Mouse (Mus musculus) hindbrain, embryonic 14.5 days (tissue): Measurements from ENCODE around the gene Lgals1. TPM values are rescaled to one million over a fixed set of nuclear protein-coding genes. Genes with fewer than 3 reads are reported as not detected.

Experiments used
- ATAC-seq: fragments of 200-750 bp; cut with Nextera tagmentation; 2 replicates; pipeline ENCODE4 v1.8.0; 2017; ENCODE audit warnings: moderate number of reproducible peaks, mild to moderate bottlenecking, moderate TSS enrichment, moderate library complexity; ENCODE audit not compliant: low FRiP score
- DNase-seq: peaks from one replicate; pipeline ENCODE4 v3.0.0-alpha.2; 2015; ENCODE audit warnings: low spot score
- H3K27ac ChIP-seq: fragments of 300-500 bp; sonication (generic); 2 replicates; pipeline ENCODE4 v1.5.1; 2014; ENCODE audit warnings: mild to moderate bottlenecking, moderate library complexity
- H3K27me3 ChIP-seq: fragments of 300-500 bp; sonication (generic); 2 replicates; pipeline ENCODE4 v1.6.1; 2014; ENCODE audit warnings: mild to moderate bottlenecking, low read length, mixed read lengths; ENCODE audit not compliant: control insufficient read depth, insufficient read depth
- H3K36me3 ChIP-seq: fragments of 300-500 bp; sonication (generic); replicated peaks from 2 replicates; pipeline ENCODE4 v1.6.1; 2014; ENCODE audit not compliant: control insufficient read depth, insufficient read depth
- H3K4me1 ChIP-seq: fragments of 300-500 bp; sonication (generic); replicated peaks from 2 replicates; pipeline ENCODE4 v1.6.1; 2014; ENCODE audit warnings: antibody characterized with exemption, low read length, mixed read lengths; ENCODE audit not compliant: control insufficient read depth, insufficient read depth
- H3K4me2 ChIP-seq: fragments of 300-500 bp; sonication (generic); replicated peaks from 2 replicates; pipeline ENCODE4 v1.6.1; 2014; ENCODE audit warnings: mild to moderate bottlenecking, moderate library complexity
- H3K4me3 ChIP-seq: fragments of 300-500 bp; sonication (generic); replicated peaks from 2 replicates; pipeline ENCODE4 v1.5.1; 2014; ENCODE audit warnings: mild to moderate bottlenecking, low read length
- H3K9ac ChIP-seq: fragments of 300-500 bp; sonication (generic); 2 replicates; pipeline ENCODE4 v1.6.1; 2014
- H3K9me3 ChIP-seq: fragments of 300-500 bp; sonication (generic); 2 replicates; pipeline ENCODE4 v1.6.1; 2016; ENCODE audit warnings: low read length; ENCODE audit not compliant: control insufficient read depth
- WGBS: fragments of 180-500 bp; shearing (Covaris S2); extraction: QIAGEN DNeasy Blood & Tissue Kit; methylation state at CpG from one replicate; pipeline ENCODE4 v1.1.7; 2014; 5-methylcytosine and 5-hydroxymethylcytosine counted together
- polyA plus RNA-seq: library from polyadenylated mRNA; unstranded; fragments of >200 nt; fragmentation: Nextera tagmentation; extraction: Ambion mirVana; gene quantifications from 2 replicates; pipeline ENCODE4 v1.2.1, GENCODE M21; 2014

Lgals1 gene
- polyA plus RNA-seq, 1 experiment from 2014 or later: 157 TPM

- Histone ChIP-seq H3K9ac (peak overlapping the region; percentile 87), H3K4me1 (peaks cover 28% of the 10 kb centered on the region), H3K4me3 (peak overlapping the region; percentile 86), H3K27me3 (no peaks in the 10 kb centered on the region), H3K36me3 (peaks cover 14% of the 10 kb centered on the region), H3K9me3 (no peaks in the 10 kb centered on the region), H3K4me2 (peak overlapping the region; percentile 93), H3K27ac (peak overlapping the region; percentile 66)
- no peak for DNase-seq
- 29% methylated on average over 12 of the region's 12 CpGs for WGBS
- 0 out of 2 replicates have a peak, but pooled peaks have one; percentile 1 for ATAC-seq
These were observed 10.3 kb upstream of the Lgals1 start for GRCm38 (mm10) chr15:78916052-78916826.

DNA sequence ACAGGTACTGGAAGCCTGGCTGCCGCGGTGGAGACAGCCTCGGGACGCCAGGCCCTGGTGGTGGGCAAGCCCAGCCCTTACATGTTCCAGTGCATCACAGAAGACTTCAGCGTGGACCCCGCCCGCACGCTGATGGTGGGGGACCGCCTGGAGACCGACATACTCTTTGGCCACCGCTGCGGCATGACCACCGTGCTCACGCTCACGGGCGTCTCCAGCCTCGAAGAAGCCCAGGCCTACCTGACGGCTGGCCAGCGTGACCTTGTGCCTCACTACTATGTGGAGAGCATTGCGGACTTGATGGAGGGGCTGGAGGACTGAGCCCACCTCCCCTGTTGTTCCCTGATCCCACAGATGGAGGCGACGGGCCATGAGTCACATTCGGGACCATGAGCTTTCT is 8.4 kb upstream of the Lgals1 start:
- peaks cover 26% of the 10 kb centered on the region for H3K4me1 ChIP-seq
- WGBS: 94% methylated on average over 23 of the region's 23 CpGs
- DNase-seq (no peak), ATAC-seq (no peak)
- no peak overlapping the region for H3K27ac ChIP-seq
- no peak overlapping the region for H3K9ac ChIP-seq
- peaks cover 14% of the 10 kb centered on the region for H3K36me3 ChIP-seq
- no peak overlapping the region for H3K4me2 ChIP-seq
- H3K9me3 ChIP-seq: no peaks in the 10 kb centered on the region
- H3K27me3 ChIP-seq: no peaks in the 10 kb centered on the region
- H3K4me3 ChIP-seq: no peak overlapping the region

DNA sequence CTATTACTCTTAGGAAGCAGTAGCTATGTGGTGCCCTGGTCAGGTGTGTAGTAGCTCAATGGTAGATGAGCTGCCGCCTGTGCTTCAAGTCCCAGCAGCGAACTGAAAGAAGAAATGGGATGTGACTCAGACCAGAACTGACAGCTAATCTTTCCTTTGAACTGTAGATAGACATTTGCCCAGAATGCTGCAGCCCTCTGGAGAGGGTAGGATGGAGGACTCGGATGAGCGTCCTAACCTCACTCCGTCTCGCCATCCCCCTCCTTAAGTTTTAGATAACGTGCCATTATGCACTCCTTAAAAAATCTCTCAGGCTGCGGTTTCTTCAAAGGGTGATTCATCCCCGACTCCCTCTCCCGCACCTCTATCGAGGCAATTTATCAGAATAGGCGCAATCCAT is 6.6 kb upstream of the Lgals1 start:
- 80% methylated on average over 12 of the region's 12 CpGs for WGBS
- Histone ChIP-seq H3K4me1 (peaks cover 20% of the 10 kb centered on the region), H3K36me3 (peaks cover 14% of the 10 kb centered on the region), H3K9ac (no peak overlapping the region), H3K9me3 (no peaks in the 10 kb centered on the region), H3K4me2 (no peak overlapping the region), H3K27me3 (no peaks in the 10 kb centered on the region), H3K27ac (no peak overlapping the region), H3K4me3 (no peak overlapping the region)
- ATAC-seq: no peak
- no peak for DNase-seq

DNA sequence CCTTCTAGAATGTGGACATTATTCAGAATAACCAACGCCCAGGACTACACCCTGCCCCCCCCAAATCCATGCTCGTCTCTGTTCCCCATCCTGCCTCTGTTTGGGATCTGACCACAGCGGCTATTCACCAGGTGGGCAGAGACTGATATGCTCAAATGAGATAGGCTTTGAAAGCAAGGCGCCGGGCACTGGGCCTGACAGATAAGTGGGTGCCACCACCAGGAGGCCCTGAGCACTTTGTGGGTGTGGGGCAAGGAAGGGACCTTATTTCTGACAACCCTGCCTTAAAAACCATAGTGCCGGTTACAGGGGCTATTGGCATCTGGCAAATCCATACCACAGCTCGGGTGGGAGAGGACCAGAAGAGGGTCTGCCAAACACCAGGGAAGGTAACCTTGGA is 3.8 kb upstream of the Lgals1 start:
- 88% methylated on average over 7 of the region's 7 CpGs for WGBS
- peaks cover 14% of the 10 kb centered on the region for H3K36me3 ChIP-seq
- H3K27ac ChIP-seq: no peak overlapping the region
- peaks cover 11% of the 10 kb centered on the region for H3K27me3 ChIP-seq
- no peaks in the 10 kb centered on the region for H3K9me3 ChIP-seq
- H3K4me2 ChIP-seq: no peak overlapping the region
- no peak overlapping the region for H3K9ac ChIP-seq
- ATAC-seq (no peak), DNase-seq (no peak)
- peaks cover 12% of the 10 kb centered on the region for H3K4me1 ChIP-seq
- no peak overlapping the region for H3K4me3 ChIP-seq

GRCm38 (mm10) chr15:78923585-78923984 is 2.9 kb upstream of the Lgals1 start:
- peaks cover 8% of the 10 kb centered on the region; the same call in 1 of the 2 replicates for H3K36me3 ChIP-seq
- H3K27me3 ChIP-seq: peaks cover 15% of the 10 kb centered on the region
- ATAC-seq (no peak), DNase-seq (no peak)
- whole genome bisulfite sequencing: 80% methylated on average over 6 of the region's 6 CpGs
- H3K4me3 ChIP-seq: no peak overlapping the region
- H3K9ac ChIP-seq: no peak overlapping the region
- peaks cover 17% of the 10 kb centered on the region for H3K4me1 ChIP-seq
- H3K4me2 ChIP-seq: no peak overlapping the region
- no peak overlapping the region for H3K27ac ChIP-seq
- H3K9me3 ChIP-seq: no peaks in the 10 kb centered on the region

DNA sequence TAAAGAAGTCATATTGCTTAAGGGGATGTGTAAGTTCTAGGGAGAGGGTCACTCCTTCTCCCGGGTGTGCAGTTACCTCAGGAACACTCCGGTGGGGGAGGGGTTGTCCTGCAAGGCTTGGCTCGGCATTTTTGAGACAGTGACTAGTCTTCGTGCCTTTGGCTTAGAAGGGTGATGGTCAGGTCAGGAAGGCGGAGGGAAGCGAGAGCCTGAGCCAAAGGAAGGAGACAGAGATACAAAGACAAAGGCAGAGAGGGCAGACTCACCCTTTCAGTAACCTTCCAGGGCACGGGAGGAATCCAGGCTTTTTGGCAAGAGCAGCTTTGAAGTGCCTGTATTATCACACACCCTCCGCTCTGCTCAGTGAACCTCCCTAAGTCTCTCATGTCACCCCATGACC is 1.4 kb upstream of the Lgals1 start:
- 35% methylated on average over 8 of the region's 8 CpGs for WGBS
- H3K36me3 ChIP-seq: no peaks in the 10 kb centered on the region
- H3K27ac ChIP-seq: no peak overlapping the region

DNA sequence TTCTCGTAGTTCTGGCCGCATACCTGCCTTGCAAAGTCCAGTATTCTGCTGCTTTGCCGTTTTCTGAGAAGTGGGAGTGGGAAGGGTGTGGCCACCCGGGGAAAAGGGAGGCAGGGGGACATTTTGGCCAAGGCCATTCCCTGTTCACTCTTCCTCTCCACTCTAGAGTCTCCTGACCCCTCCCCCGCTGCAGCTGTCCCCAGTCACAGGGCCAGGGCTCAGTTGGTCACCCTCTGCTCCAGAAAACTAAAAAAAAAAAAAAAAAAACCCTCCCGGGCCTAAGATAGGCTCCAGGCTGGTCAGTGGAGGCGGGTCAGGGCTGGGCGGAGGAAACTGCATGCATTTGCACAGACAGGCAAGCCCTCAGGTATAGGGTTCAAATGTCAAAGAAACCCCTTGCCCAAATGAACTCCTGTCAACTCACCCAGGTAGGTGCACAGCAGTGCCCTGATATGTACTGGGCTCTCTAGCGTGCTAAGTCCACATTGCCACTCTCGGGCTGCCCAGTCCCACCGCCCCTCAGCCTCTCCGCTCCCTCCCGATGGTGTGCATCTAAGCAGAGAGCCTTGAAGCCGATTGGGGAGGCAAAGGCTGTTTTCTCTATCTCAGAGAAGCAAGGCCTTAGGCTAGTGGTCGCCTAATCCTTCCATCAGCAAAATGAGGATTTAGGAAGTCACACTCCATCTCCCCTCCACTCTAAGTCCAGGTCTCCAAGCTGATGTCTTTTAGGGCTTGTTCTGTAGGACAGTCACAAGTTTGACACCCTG is 679 bp downstream of the Lgals1 start:
- H3K4me2 ChIP-seq: peak overlapping the region; percentile 59
- no peaks in the 10 kb centered on the region for H3K36me3 ChIP-seq
- WGBS: 25% methylated on average over 15 of the region's 15 CpGs
- H3K27me3 ChIP-seq: peaks cover 15% of the 10 kb centered on the region
- no peak for DNase-seq
- no peak for ATAC-seq
- 0 out of 2 replicates have a peak overlapping the region, but pooled peaks have one; percentile 38 for H3K27ac ChIP-seq
- H3K4me3 ChIP-seq: peak overlapping the region; percentile 29
- peaks cover 17% of the 10 kb centered on the region for H3K4me1 ChIP-seq
- peak overlapping the region; percentile 32; the same call in 1 of the 2 replicates for H3K9ac ChIP-seq
- no peaks in the 10 kb centered on the region for H3K9me3 ChIP-seq

More for the DNA sequence above, 1.4 kb upstream of the Lgals1 start:
- Histone ChIP-seq H3K27me3 (peaks cover 15% of the 10 kb centered on the region), H3K9ac (no peak overlapping the region), H3K4me2 (no peak overlapping the region), H3K4me1 (peaks cover 17% of the 10 kb centered on the region), H3K9me3 (no peaks in the 10 kb centered on the region), H3K4me3 (no peak overlapping the region)
- ATAC-seq (no peak), DNase-seq (no peak)

GRCm38 (mm10) chr15:78927788-78928457 is 1.4 kb downstream of the Lgals1 start:
- WGBS: under 1% methylated on average over 27 of the region's 35 CpGs
- ATAC-seq (no peak; the same call in 1 of the 2 replicates), DNase-seq (no peak)
- H3K4me3 ChIP-seq: peak overlapping the region; percentile 29
- H3K4me1 ChIP-seq: peaks cover 17% of the 10 kb centered on the region
- H3K9ac ChIP-seq: peak overlapping the region; percentile 32; the same call in 1 of the 2 replicates
- H3K27me3 ChIP-seq: peaks cover 15% of the 10 kb centered on the region
- H3K27ac ChIP-seq: 0 out of 2 replicates have a peak overlapping the region, but pooled peaks have one; percentile 38
- no peaks in the 10 kb centered on the region for H3K36me3 ChIP-seq
- H3K4me2 ChIP-seq: peak overlapping the region; percentile 59
- H3K9me3 ChIP-seq: no peaks in the 10 kb centered on the region

- H3K9me3 ChIP-seq: no peaks in the 10 kb centered on the region
- H3K4me3 ChIP-seq: no peak overlapping the region
- H3K4me2 ChIP-seq: peak overlapping the region; percentile 59
- no peak overlapping the region for H3K9ac ChIP-seq
- H3K36me3 ChIP-seq: no peaks in the 10 kb centered on the region
- DNase-seq: no peak
- no peak overlapping the region for H3K27ac ChIP-seq
- H3K27me3 ChIP-seq: peaks cover 15% of the 10 kb centered on the region
- WGBS: 51% methylated on average over 7 of the region's 8 CpGs
- no peak for ATAC-seq
- peaks cover 17% of the 10 kb centered on the region for H3K4me1 ChIP-seq
These were observed 2.0 kb downstream of the Lgals1 start for GRCm38 (mm10) chr15:78928539-78928938.
